Mouse (Mus musculus): ENCODE measurements at regions not wholly inside any gene's neighbourhood (a gene's known extent, or its start where the extent isn't known, plus 50 kb on each side); places are given as distances from the start of the nearest gene placed in this dataset.

DNA sequence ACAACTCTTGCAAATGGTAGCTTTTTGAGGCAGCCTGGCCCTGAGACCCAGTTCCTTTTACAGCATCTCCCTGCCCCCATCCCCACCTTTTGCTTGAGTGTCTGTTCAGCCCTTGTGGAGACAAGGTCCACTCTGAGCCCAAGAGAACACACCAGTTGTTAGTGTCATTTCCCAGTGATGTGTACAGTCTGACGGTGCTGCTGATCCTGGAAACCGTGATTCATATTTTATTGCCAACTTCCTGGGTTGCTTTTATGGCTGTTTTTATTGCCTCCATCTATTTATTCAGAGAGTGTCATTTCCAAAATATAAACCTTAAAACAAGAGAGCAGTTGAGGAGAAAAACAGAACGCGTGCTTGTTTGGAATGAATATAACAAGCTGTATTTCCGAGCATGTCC lies 309.6 kb upstream of the Isl1 start:
- Histone ChIP-seq H3K9me3 (ENCODE audit: low read depth, low read length) (no peaks in the 10 kb centered on the region), H3K4me3 (ENCODE audit: low read depth, low read length) (no peak overlapping the region), H3K9ac (no peak overlapping the region), H3K27me3 (ENCODE audit: insufficient read depth, low read length) (no peaks in the 10 kb centered on the region), H3K36me3 (ENCODE audit: insufficient read depth) (no peaks in the 10 kb centered on the region), H3K4me2 (no peak overlapping the region), H3K27ac (ENCODE audit: low read depth) (no peak overlapping the region), H3K4me1 (ENCODE audit: insufficient read depth) (no peaks in the 10 kb centered on the region)
- 84% methylated on average over 5 of the region's 5 CpGs for WGBS
- DNase-seq (no peak), ATAC-seq (ENCODE audit: insufficient read depth) (no peak)
- TF ChIP-seq CTCF (IDR thresholded peaks at IDR 0.05; ENCODE audit: low read depth): no peak

- Histone ChIP-seq H3K4me1 (ENCODE audit: insufficient read depth) (no peaks in the 10 kb centered on the region), H3K9me3 (ENCODE audit: low read depth, low read length) (no peaks in the 10 kb centered on the region), H3K27ac (ENCODE audit: low read depth) (no peak overlapping the region), H3K27me3 (ENCODE audit: insufficient read depth, low read length) (no peaks in the 10 kb centered on the region), H3K4me2 (no peak overlapping the region), H3K36me3 (ENCODE audit: insufficient read depth) (no peaks in the 10 kb centered on the region), H3K9ac (no peak overlapping the region), H3K4me3 (ENCODE audit: low read depth, low read length) (no peak overlapping the region)
- ATAC-seq (ENCODE audit: insufficient read depth) (no peak), DNase-seq (no peak)
- WGBS: 85% methylated on average over 4 of the region's 4 CpGs
- no peak for TF ChIP-seq CTCF (IDR thresholded peaks at IDR 0.05; ENCODE audit: low read depth)
These were observed 286.9 kb upstream of the Isl1 start for GRCm38 (mm10) chr13:116596346-116596745.

DNA sequence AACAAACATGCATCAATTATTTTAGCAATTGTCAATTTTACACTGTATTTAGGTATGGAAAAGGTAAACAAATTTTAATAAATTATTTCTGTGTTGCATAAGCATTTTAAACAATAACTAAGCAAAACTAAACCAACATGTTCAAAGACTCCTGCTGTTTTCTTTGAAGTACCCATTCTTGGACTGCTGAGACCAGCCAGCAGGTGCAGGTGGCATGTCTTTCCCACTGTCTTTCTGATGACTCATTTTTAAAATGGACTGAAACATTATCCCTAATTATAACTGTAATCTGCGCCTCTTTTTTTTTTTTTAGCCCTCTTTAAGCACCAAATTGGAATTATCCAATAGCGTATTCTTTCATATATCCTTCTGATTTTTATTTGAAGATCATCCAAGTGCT lies 286.0 kb upstream of the Isl1 start:
- no peaks in the 10 kb centered on the region for H3K27me3 ChIP-seq (ENCODE audit: insufficient read depth, low read length)
- H3K4me1 ChIP-seq (ENCODE audit: insufficient read depth): no peaks in the 10 kb centered on the region
- no peak for DNase-seq
- H3K9me3 ChIP-seq (ENCODE audit: low read depth, low read length): no peaks in the 10 kb centered on the region
- no peak overlapping the region for H3K9ac ChIP-seq
- no peaks in the 10 kb centered on the region for H3K36me3 ChIP-seq (ENCODE audit: insufficient read depth)
- no peak overlapping the region for H3K4me3 ChIP-seq (ENCODE audit: low read depth, low read length)
- no peak for ATAC-seq (ENCODE audit: insufficient read depth)
- H3K27ac ChIP-seq (ENCODE audit: low read depth): no peak overlapping the region
- TF ChIP-seq CTCF (IDR thresholded peaks at IDR 0.05; ENCODE audit: low read depth): no peak
- H3K4me2 ChIP-seq: no peak overlapping the region
- WGBS: 81% methylated on average over 2 of the region's 2 CpGs

DNA sequence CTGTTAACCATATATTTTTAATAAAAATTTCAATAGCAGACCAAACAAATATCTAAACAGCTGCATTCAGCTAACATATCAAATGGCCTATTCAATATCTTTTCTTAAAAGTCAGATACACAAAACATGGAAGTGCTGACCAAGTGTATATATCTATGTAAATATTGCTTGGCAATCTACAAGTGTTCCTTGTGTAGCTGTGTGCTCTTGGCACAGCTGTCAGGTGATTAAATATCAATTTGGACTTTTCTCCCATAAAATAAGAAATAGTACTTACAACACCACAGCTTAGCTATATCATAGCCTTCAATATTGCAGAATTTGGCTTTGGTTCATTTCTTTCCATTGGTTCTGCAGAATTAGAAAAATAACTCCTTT lies 266.5 kb upstream of the Isl1 start:
- ATAC-seq (ENCODE audit: insufficient read depth): no peak

GRCm38 (mm10) chr13:116575274-116575957 lies 265.9 kb upstream of the Isl1 start:
- no peak for TF ChIP-seq CTCF (IDR thresholded peaks at IDR 0.05; ENCODE audit: low read depth)
- H3K4me3 ChIP-seq (ENCODE audit: low read depth, low read length): no peak overlapping the region
- no peaks in the 10 kb centered on the region for H3K9me3 ChIP-seq (ENCODE audit: low read depth, low read length)
- 78% methylated on average over 11 of the region's 11 CpGs for WGBS
- H3K4me1 ChIP-seq (ENCODE audit: insufficient read depth): no peaks in the 10 kb centered on the region
- H3K27me3 ChIP-seq (ENCODE audit: insufficient read depth, low read length): no peaks in the 10 kb centered on the region
- DNase-seq (no peak), ATAC-seq (ENCODE audit: insufficient read depth) (no peak)
- no peak overlapping the region for H3K9ac ChIP-seq
- no peak overlapping the region for H3K4me2 ChIP-seq
- no peak overlapping the region for H3K27ac ChIP-seq (ENCODE audit: low read depth)
- no peaks in the 10 kb centered on the region for H3K36me3 ChIP-seq (ENCODE audit: insufficient read depth)

More for the DNA sequence above, 266.5 kb upstream of the Isl1 start:
- H3K27ac ChIP-seq (ENCODE audit: low read depth): no peak overlapping the region
- H3K9ac ChIP-seq: no peak overlapping the region
- no peaks in the 10 kb centered on the region for H3K27me3 ChIP-seq (ENCODE audit: insufficient read depth, low read length)
- no peaks in the 10 kb centered on the region for H3K36me3 ChIP-seq (ENCODE audit: insufficient read depth)
- no peak overlapping the region for H3K4me2 ChIP-seq
- H3K4me1 ChIP-seq (ENCODE audit: insufficient read depth): no peaks in the 10 kb centered on the region
- TF ChIP-seq CTCF (IDR thresholded peaks at IDR 0.05; ENCODE audit: low read depth): no peak
- H3K4me3 ChIP-seq (ENCODE audit: low read depth, low read length): no peak overlapping the region
- no peaks in the 10 kb centered on the region for H3K9me3 ChIP-seq (ENCODE audit: low read depth, low read length)
- DNase-seq: no peak

GRCm38 (mm10) chr13:116555053-116555452 lies 245.6 kb upstream of the Isl1 start:
- no peaks in the 10 kb centered on the region for H3K36me3 ChIP-seq (ENCODE audit: insufficient read depth)
- no peaks in the 10 kb centered on the region for H3K4me1 ChIP-seq (ENCODE audit: insufficient read depth)
- TF ChIP-seq CTCF (IDR thresholded peaks at IDR 0.05; ENCODE audit: low read depth): no peak
- H3K27ac ChIP-seq (ENCODE audit: low read depth): no peak overlapping the region
- no peak overlapping the region for H3K4me3 ChIP-seq (ENCODE audit: low read depth, low read length)
- DNase-seq (no peak), ATAC-seq (ENCODE audit: insufficient read depth) (no peak)
- H3K9me3 ChIP-seq (ENCODE audit: low read depth, low read length): no peaks in the 10 kb centered on the region
- WGBS: 36% methylated on average over 4 of the region's 4 CpGs
- H3K27me3 ChIP-seq (ENCODE audit: insufficient read depth, low read length): no peaks in the 10 kb centered on the region
- no peak overlapping the region for H3K4me2 ChIP-seq
- H3K9ac ChIP-seq: no peak overlapping the region

- Histone ChIP-seq H3K4me1 (ENCODE audit: insufficient read depth) (no peaks in the 10 kb centered on the region), H3K27me3 (ENCODE audit: insufficient read depth, low read length) (no peaks in the 10 kb centered on the region), H3K4me2 (no peak overlapping the region), H3K27ac (ENCODE audit: low read depth) (no peak overlapping the region), H3K9ac (no peak overlapping the region), H3K9me3 (ENCODE audit: low read depth, low read length) (no peaks in the 10 kb centered on the region), H3K4me3 (ENCODE audit: low read depth, low read length) (no peak overlapping the region), H3K36me3 (ENCODE audit: insufficient read depth) (no peaks in the 10 kb centered on the region)
- DNase-seq (peak; percentile 10), ATAC-seq (ENCODE audit: insufficient read depth) (no peak)
- TF ChIP-seq CTCF (IDR thresholded peaks at IDR 0.05; ENCODE audit: low read depth): no peak
- 65% methylated on average over 3 of the region's 3 CpGs for WGBS
These were observed 225.7 kb upstream of the Isl1 start for GRCm38 (mm10) chr13:116535211-116535610.

DNA sequence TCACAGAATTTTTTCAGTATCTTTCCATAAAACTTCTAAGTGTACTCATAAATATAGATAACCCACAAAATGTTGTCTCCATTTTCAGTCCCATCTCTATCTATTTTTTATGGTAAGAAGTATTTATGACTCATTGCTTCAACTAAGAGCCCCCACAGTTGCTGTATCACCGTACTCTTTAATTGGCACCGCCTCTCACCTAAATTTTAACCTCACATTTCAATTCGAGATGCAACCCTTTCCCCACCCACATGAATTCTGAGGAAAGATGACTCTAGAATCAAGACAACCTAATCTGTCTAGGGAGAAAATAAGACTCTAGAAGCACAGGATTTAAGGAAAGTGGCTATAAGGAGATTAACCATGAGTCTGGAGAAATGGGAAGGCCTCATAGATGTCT lies 223.7 kb upstream of the Isl1 start:
- no peak overlapping the region for H3K27ac ChIP-seq (ENCODE audit: low read depth)
- H3K9ac ChIP-seq: no peak overlapping the region
- H3K4me2 ChIP-seq: no peak overlapping the region
- TF ChIP-seq CTCF (IDR thresholded peaks at IDR 0.05; ENCODE audit: low read depth): no peak
- H3K4me1 ChIP-seq (ENCODE audit: insufficient read depth): no peaks in the 10 kb centered on the region
- ATAC-seq (ENCODE audit: insufficient read depth) (no peak), DNase-seq (no peak)
- H3K9me3 ChIP-seq (ENCODE audit: low read depth, low read length): no peaks in the 10 kb centered on the region
- no peaks in the 10 kb centered on the region for H3K36me3 ChIP-seq (ENCODE audit: insufficient read depth)
- no peak overlapping the region for H3K4me3 ChIP-seq (ENCODE audit: low read depth, low read length)
- H3K27me3 ChIP-seq (ENCODE audit: insufficient read depth, low read length): no peaks in the 10 kb centered on the region
- 87% methylated on average over 3 of the region's 3 CpGs for WGBS
